Mouse (Mus musculus): ENCODE results near the gene Carnmt1.

- no peak for TF ChIP-seq CTCF (IDR thresholded peaks at IDR 0.05; ENCODE audit: low read depth, low read length)
- no peak for TF ChIP-seq POLR2A (IDR thresholded peaks at IDR 0.05; ENCODE audit: insufficient read depth, low read length)
Measured at GRCm38 (mm10) chr19:18641001-18641400, 29.6 kb upstream of the Carnmt1 start.

Measured in ES-Bruce4 (cell line).